In the genomic region with DNA sequence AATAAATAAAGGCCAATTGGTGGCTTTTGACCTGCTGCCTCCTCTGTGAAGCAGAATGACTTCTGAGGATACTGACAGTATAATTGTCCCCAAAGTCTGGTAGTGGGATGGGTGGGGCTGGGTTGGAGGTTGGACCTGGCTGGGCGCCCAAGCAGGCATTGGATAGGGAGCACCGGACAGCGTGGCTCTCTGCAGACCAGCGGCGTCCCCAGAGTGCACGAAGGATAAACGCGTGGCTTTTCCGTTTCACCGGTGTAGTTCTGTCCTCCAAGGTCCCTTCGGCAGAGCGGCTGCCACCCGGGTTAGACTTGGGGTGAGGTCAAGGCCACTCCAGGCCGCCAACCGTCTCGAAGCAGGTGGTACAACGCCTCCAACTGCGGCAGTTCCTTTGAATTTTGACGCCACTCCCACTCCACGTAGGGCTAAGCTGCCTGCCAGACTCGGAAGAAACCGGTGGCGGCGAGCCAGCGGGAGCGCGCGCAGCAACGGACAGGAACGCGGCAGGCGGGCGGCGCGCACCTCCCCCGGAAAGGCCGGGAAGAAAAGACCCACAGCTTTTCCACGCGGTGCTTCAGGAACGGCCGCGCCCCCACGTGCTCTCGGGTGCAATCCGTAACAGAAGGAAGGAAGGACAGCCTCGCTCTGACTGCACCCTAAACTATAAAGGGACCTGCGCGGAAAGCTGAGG, we compare ENCODE assay signal across 8 mouse cellular contexts. TPM values are rescaled to one million over a fixed set of nuclear protein-coding genes. Genes with fewer than 3 reads are reported as not detected.
DNase-seq lines count a peak whose midpoint lies in the region; ATAC-seq and TF ChIP-seq lines count a peak whose summit lies in the region.

No protein-coding gene starts in this region.

- no peaks in the 10 kb centered on the region for H3K9me3 ChIP-seq in ES-E14 (ENCODE audit: control insufficient read depth, insufficient read depth, low read depth, low read length)
- H3K9me3 ChIP-seq in forebrain, embryonic 16.5 days (ENCODE audit: control insufficient read depth, low read length), result no peaks in the 10 kb centered on the region

- TF ChIP-seq POLR2A in cerebellum, adult 2 months (IDR thresholded peaks at IDR 0.05; ENCODE audit: borderline replicate concordance, insufficient read depth, low read length), result no peak
- no peak for TF ChIP-seq POLR2A in lung, adult 2 months (IDR thresholded peaks at IDR 0.05; ENCODE audit: borderline replicate concordance, extremely low read depth, low read depth, low read length)
- no peak for TF ChIP-seq POLR2A in olfactory bulb, adult 2 months (IDR thresholded peaks at IDR 0.05; ENCODE audit: insufficient read depth, low read depth, low read length)

- DNase-seq in ES-E14 (ENCODE audit: low read depth, low spot score), result no peak
- DNase-seq in cerebellum, adult 2 months, result peak; percentile 69 to 72
- peak; percentile 59 for DNase-seq in heart, postnatal 25 days (ENCODE audit: low spot score)
- DNase-seq in layer of hippocampus, adult 2 months (ENCODE audit: low spot score in 2 of 2), result peak; percentile 81 to 83
- peak; percentile 83 for DNase-seq in lung, adult 2 months
- peak; percentile 70 for DNase-seq in thymus, postnatal 0 days (ENCODE audit: low spot score)

- H3K9ac ChIP-seq in ES-E14 (ENCODE audit: insufficient read depth, low read depth, low read length, poor library complexity, severe bottlenecking), result peak overlapping the region; percentile 46
- peak overlapping the region; percentile 70 for H3K9ac ChIP-seq in forebrain, embryonic 16.5 days (replicated peaks; ENCODE audit: low read depth, low read length)

- H3K27me3 ChIP-seq in cerebellum, adult 2 months (ENCODE audit: control insufficient read depth, insufficient read depth, low read length), result no peaks in the 10 kb centered on the region
- no peaks in the 10 kb centered on the region for H3K27me3 ChIP-seq in forebrain, embryonic 16.5 days (replicated peaks; ENCODE audit: control insufficient read depth, insufficient read depth, low read length)

- peak; percentile 88 for ATAC-seq in forebrain, embryonic 16.5 days

- TF ChIP-seq CTCF in cerebellum, adult 2 months (IDR thresholded peaks at IDR 0.05; ENCODE audit: borderline replicate concordance, insufficient read depth, low read depth, low read length), result no peak
- TF ChIP-seq CTCF in layer of hippocampus, adult 2 months (conservative IDR thresholded peaks at IDR 0.05), result no peak
- no peak for TF ChIP-seq CTCF in lung, adult 2 months (IDR thresholded peaks at IDR 0.05; ENCODE audit: insufficient read depth, low read length)
- TF ChIP-seq CTCF in olfactory bulb, adult 2 months (IDR thresholded peaks at IDR 0.05; ENCODE audit: insufficient read depth, low read depth, low read length), result no peak

- no peaks in the 10 kb centered on the region for H3K36me3 ChIP-seq in ES-E14 (ENCODE audit: control insufficient read depth, insufficient read depth, low read length, poor library complexity, severe bottlenecking)
- no peaks in the 10 kb centered on the region for H3K36me3 ChIP-seq in forebrain, embryonic 16.5 days (ENCODE audit: control insufficient read depth, insufficient read depth)

- WGBS in cerebellum, adult 2 months, result under 1% methylated on average over 48 of the region's 48 CpGs
- under 1% methylated on average over 48 of the region's 48 CpGs for WGBS in forebrain, embryonic 16.5 days
- under 1% methylated on average over 48 of the region's 48 CpGs for WGBS in lung, adult 2 months
- 1% methylated on average over 48 of the region's 48 CpGs for WGBS in olfactory bulb, adult 2 months

- H3K4me1 ChIP-seq in ES-E14 (ENCODE audit: control insufficient read depth in 2 of 2, insufficient read depth in 2 of 2, low read length in 2 of 2, poor library complexity in 1 of 2), result peaks cover 0 to 2% of the 10 kb centered on the region in 2 experiments; a peak in 1 of 4 replicates
- no peaks in the 10 kb centered on the region for H3K4me1 ChIP-seq in cerebellum, adult 2 months (ENCODE audit: control insufficient read depth, insufficient read depth, low read length)
- peaks cover 6% of the 10 kb centered on the region for H3K4me1 ChIP-seq in forebrain, embryonic 16.5 days (replicated peaks; ENCODE audit: control insufficient read depth, insufficient read depth, low read length)
- no peaks in the 10 kb centered on the region for H3K4me1 ChIP-seq in lung, adult 2 months (ENCODE audit: control insufficient read depth, insufficient read depth, low read length)
- peaks cover 2% of the 10 kb centered on the region; the same call in 1 of the 2 replicates for H3K4me1 ChIP-seq in olfactory bulb, adult 2 months (ENCODE audit: control insufficient read depth, insufficient read depth, low read length)

- intact Hi-C loops in heart, postnatal 25 days (cut with DNase I), result no loop called here

- H3K4me3 ChIP-seq in ES-E14 (ENCODE audit: insufficient read depth in 1 of 2, low read depth in 1 of 2, low read length in 2 of 2, poor library complexity in 1 of 2, severe bottlenecking in 1 of 2), result peak overlapping the region; percentile 47 to 69
- peak overlapping the region; percentile 53 for H3K4me3 ChIP-seq in cerebellum, adult 2 months (replicated peaks; ENCODE audit: insufficient read depth, low read depth, low read length)
- peak overlapping the region; percentile 59 for H3K4me3 ChIP-seq in forebrain, embryonic 16.5 days (replicated peaks; ENCODE audit: low read length)
- H3K4me3 ChIP-seq in layer of hippocampus, adult 2 months, result peak overlapping the region; percentile 55
- peak overlapping the region; percentile 60 for H3K4me3 ChIP-seq in lung, adult 2 months (replicated peaks; ENCODE audit: extremely low read depth, low read depth, low read length)
- peak overlapping the region; percentile 41 for H3K4me3 ChIP-seq in olfactory bulb, adult 2 months (ENCODE audit: insufficient read depth, low read depth, low read length)

- H3K4me2 ChIP-seq in forebrain, embryonic 16.5 days (ENCODE audit: low read length), result peak overlapping the region; percentile 94

- in situ Hi-C loops in ES-E14 (cut with MboI; ENCODE audit: low sequenced_read_pairs in 2 of 2, unreplicated experiment in 2 of 2), result loop anchor here in 1 of 2 experiments (5.0 kb wide), 1 partner anchor 46 kb away; no protein-coding TSS in a partner anchor

- no peak overlapping the region for H3K27ac ChIP-seq in ES-E14 (ENCODE audit: insufficient read depth, low read depth, low read length, poor library complexity, severe bottlenecking)
- no peak overlapping the region for H3K27ac ChIP-seq in cerebellum, adult 2 months (ENCODE audit: insufficient read depth, low read length)
- 0 out of 2 replicates have a peak overlapping the region, but pooled peaks have one; percentile 3 for H3K27ac ChIP-seq in forebrain, embryonic 16.5 days (ENCODE audit: low read length)
- peak overlapping the region; percentile 46; the same call in 1 of the 2 replicates for H3K27ac ChIP-seq in layer of hippocampus, adult 2 months
- H3K27ac ChIP-seq in olfactory bulb, adult 2 months (ENCODE audit: insufficient read depth, low read depth, low read length), result no peak overlapping the region

TF ChIP-seq in ES-E14, 5 proteins besides CTCF, POLR2A, EP300 and RAD21:
- TF ChIP-seq CHD2 (IDR thresholded peaks at IDR 0.05; ENCODE audit: low read depth, low read length) (no peak), MAFK (IDR thresholded peaks at IDR 0.05; ENCODE audit: insufficient read depth, low read depth, low read length) (no peak), HCFC1 (IDR thresholded peaks at IDR 0.05; ENCODE audit: borderline replicate concordance, insufficient read depth, low read length) (peak; percentile 28; the same call in 1 of the 2 replicates), ZNF384 (IDR thresholded peaks at IDR 0.05; ENCODE audit: low read depth, low read length) (no peak), ZC3H11A (IDR thresholded peaks at IDR 0.05; ENCODE audit: borderline replicate concordance, low read depth, low read length) (no peak)

RNA-seq across cellular contexts. Expression of gene Crtap, which starts 22.5 kb away (rescaled TPM):
- total RNA-seq in ES-E14 (2012; rRNA removed), result 106 and 148 TPM in 2 replicates
- polyA plus RNA-seq in cerebellum, adult 2 months (2012; rRNA removed), result 12.9 and 13.1 TPM in 2 replicates
- polyA plus RNA-seq in forebrain, embryonic 16.5 days (2015; fragmentation: Nextera tagmentation; extraction: Ambion mirVana), result 19.9 and 22.8 TPM in 2 replicates
- total RNA-seq in heart, postnatal 25 days (2021), result 10 to 100 TPM; 30.4 to 32.4 TPM
- total RNA-seq in layer of hippocampus, adult 2 months (2021), result 1 to 10 TPM; 5.4 to 6.0 TPM
- 83.2 and 106 TPM in 2 replicates for polyA plus RNA-seq in lung, adult 2 months (2012; rRNA removed)
- polyA plus RNA-seq in olfactory bulb, adult 2 months (2012; ENCODE audit: insufficient read depth, insufficient read length, low replicate concordance, missing spikeins), result not detected in 2 replicates
- 28.3 and 29.5 TPM in 2 replicates for polyA plus RNA-seq in thymus, postnatal 0 days (2015; fragmentation: Nextera tagmentation; extraction: Ambion mirVana)

RNA-seq across cellular contexts. Expression of gene Glb1, which starts 32.9 kb away (rescaled TPM):
- total RNA-seq in ES-E14 (2012; rRNA removed), result 36.0 and 44.6 TPM in 2 replicates
- polyA plus RNA-seq in cerebellum, adult 2 months (2012; rRNA removed), result 22.2 and 23.0 TPM in 2 replicates
- 23.3 and 23.4 TPM in 2 replicates for polyA plus RNA-seq in forebrain, embryonic 16.5 days (2015; fragmentation: Nextera tagmentation; extraction: Ambion mirVana)
- 10 to 100 TPM; 14.8 to 16.3 TPM for total RNA-seq in heart, postnatal 25 days (2021)
- 10 to 100 TPM; 21.9 to 22.1 TPM for total RNA-seq in layer of hippocampus, adult 2 months (2021)
- 24.9 and 26.8 TPM in 2 replicates for polyA plus RNA-seq in lung, adult 2 months (2012; rRNA removed)
- not detected in 2 replicates for polyA plus RNA-seq in olfactory bulb, adult 2 months (2012; ENCODE audit: insufficient read depth, insufficient read length, low replicate concordance, missing spikeins)
- polyA plus RNA-seq in thymus, postnatal 0 days (2015; fragmentation: Nextera tagmentation; extraction: Ambion mirVana), result 34.7 and 35.0 TPM in 2 replicates

RNA-seq across cellular contexts. Expression of gene Tmppe, which starts 33.0 kb away (rescaled TPM):
- total RNA-seq in ES-E14 (2012; rRNA removed), result 37.3 and 47.1 TPM in 2 replicates
- polyA plus RNA-seq in cerebellum, adult 2 months (2012; rRNA removed), result 4.1 and 4.5 TPM in 2 replicates
- 7.0 and 9.2 TPM in 2 replicates for polyA plus RNA-seq in forebrain, embryonic 16.5 days (2015; fragmentation: Nextera tagmentation; extraction: Ambion mirVana)
- 1 to 10 TPM; 3.4 to 4.2 TPM for total RNA-seq in heart, postnatal 25 days (2021)
- 10 to 100 TPM; 10.3 to 10.8 TPM for total RNA-seq in layer of hippocampus, adult 2 months (2021)
- polyA plus RNA-seq in lung, adult 2 months (2012; rRNA removed), result 9.7 and 9.8 TPM in 2 replicates
- not detected in 2 replicates for polyA plus RNA-seq in olfactory bulb, adult 2 months (2012; ENCODE audit: insufficient read depth, insufficient read length, low replicate concordance, missing spikeins)
- polyA plus RNA-seq in thymus, postnatal 0 days (2015; fragmentation: Nextera tagmentation; extraction: Ambion mirVana), result 9.1 and 9.6 TPM in 2 replicates

RNA-seq across cellular contexts. Expression of gene Bcl2a1c, which starts 38.0 kb away (rescaled TPM):
- not detected in 2 replicates for total RNA-seq in ES-E14 (2012; rRNA removed)
- not detected in 2 replicates for polyA plus RNA-seq in cerebellum, adult 2 months (2012; rRNA removed)
- not detected in 2 replicates for polyA plus RNA-seq in forebrain, embryonic 16.5 days (2015; fragmentation: Nextera tagmentation; extraction: Ambion mirVana)
- not detected for total RNA-seq in heart, postnatal 25 days (2021)
- total RNA-seq in layer of hippocampus, adult 2 months (2021), result not detected
- polyA plus RNA-seq in lung, adult 2 months (2012; rRNA removed), result not detected in 2 replicates
- polyA plus RNA-seq in olfactory bulb, adult 2 months (2012; ENCODE audit: insufficient read depth, insufficient read length, low replicate concordance, missing spikeins), result not detected in 2 replicates
- polyA plus RNA-seq in thymus, postnatal 0 days (2015; fragmentation: Nextera tagmentation; extraction: Ambion mirVana), result 3.7 and 4.1 TPM in 2 replicates

Comparison
In these comparisons a context has a peak if more than half of its experiments do, and no peak if none do; other contexts are left out.
1. H3K27ac ChIP-seq: peak in forebrain, embryonic 16.5 days (single experiment) and layer of hippocampus, adult 2 months (single experiment); none in ES-E14 (single experiment), cerebellum, adult 2 months (single experiment) and olfactory bulb, adult 2 months (single experiment).
2. RNA of gene Crtap, which starts 22.5 kb away (polyA plus RNA-seq): 83.2 to 106 TPM in lung, adult 2 months, 28.3 to 29.5 TPM in thymus, postnatal 0 days, 19.9 to 22.8 TPM in forebrain, embryonic 16.5 days and 12.9 to 13.1 TPM in cerebellum, adult 2 months; not detected in olfactory bulb, adult 2 months; every median in the first group is over 10 times any median in the second.
3. Peak in every context shown above with its lines, with median percentiles within 50 percentile points of each other: H3K4me3 ChIP-seq.